Mouse (Mus musculus): ENCODE data around the gene Crb3. TPM values are rescaled to one million over a fixed set of nuclear protein-coding genes. Genes with fewer than 3 reads are reported as not detected.
A peak's percentile ranks its signal among the peaks of the same experiment; 100 is the strongest.

Crb3 gene
- total RNA-seq, 2 experiments from 2014 or later: 0.77 to 0.99 TPM

DNA sequence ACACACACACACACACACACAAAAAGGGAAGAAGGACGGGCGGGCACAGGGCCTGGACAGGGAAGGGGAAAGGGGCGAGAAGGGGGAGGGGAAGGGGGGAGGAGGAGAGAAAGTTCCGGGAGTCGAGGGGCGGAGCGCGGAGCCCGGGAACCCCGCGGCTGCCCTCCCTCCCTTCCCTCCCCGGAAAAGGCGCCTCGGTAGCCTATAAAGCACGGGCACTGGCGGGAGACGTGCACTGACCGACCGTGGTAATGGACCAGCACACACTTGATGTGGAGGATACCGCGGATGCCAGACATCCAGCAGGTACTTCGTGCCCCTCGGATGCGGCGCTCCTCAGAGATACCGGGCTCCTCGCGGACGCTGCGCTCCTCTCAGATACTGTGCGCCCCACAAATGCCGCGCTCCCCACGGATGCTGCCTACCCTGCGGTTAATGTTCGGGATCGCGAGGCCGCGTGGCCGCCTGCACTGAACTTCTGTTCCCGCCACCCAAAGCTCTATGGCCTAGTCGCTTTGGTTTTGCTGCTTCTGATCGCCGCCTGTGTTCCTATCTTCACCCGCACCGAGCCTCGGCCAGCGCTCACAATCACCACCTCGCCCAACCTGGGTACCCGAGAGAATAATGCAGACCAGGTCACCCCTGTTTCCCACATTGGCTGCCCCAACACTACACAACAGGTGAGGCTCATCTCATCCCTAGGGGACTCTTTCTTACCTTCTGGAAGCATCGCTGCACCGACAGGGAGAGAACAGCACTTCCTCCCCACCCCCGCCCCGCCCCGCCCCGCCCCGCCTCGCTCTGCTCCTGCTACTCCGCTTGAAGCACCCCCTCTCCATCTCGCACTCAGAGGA is 46.5 kb downstream of the Crb3 start, which contains the start of gene Tnfsf9:
TSS of gene Tnfsf9 (plus strand) at position 145 of the 854 bp plus-strand sequence.
- peak; percentile 35 for DNase-seq

DNA sequence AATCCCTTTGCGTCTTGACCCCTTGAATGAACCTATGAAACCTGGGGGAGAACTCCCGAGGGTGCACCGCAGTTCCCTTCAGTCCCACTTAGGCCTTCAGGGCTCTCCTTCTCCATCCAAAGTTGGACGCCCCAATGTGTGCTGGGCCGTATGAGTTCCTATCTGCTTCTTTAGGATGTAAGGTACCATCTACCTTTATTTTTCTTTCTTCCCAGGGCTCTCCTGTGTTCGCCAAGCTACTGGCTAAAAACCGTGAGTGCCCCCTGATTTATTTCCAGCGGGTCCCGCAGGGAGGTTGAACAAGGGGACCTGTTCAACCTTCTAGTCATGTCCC is 47.1 kb downstream of the Crb3 start:
- no peak for DNase-seq

DNA sequence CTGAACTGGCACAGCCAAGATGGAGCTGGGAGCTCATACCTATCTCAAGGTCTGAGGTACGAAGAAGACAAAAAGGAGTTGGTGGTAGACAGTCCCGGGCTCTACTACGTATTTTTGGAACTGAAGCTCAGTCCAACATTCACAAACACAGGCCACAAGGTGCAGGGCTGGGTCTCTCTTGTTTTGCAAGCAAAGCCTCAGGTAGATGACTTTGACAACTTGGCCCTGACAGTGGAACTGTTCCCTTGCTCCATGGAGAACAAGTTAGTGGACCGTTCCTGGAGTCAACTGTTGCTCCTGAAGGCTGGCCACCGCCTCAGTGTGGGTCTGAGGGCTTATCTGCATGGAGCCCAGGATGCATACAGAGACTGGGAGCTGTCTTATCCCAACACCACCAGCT is 48.2 kb downstream of the Crb3 start:
- no peak for DNase-seq

DNA sequence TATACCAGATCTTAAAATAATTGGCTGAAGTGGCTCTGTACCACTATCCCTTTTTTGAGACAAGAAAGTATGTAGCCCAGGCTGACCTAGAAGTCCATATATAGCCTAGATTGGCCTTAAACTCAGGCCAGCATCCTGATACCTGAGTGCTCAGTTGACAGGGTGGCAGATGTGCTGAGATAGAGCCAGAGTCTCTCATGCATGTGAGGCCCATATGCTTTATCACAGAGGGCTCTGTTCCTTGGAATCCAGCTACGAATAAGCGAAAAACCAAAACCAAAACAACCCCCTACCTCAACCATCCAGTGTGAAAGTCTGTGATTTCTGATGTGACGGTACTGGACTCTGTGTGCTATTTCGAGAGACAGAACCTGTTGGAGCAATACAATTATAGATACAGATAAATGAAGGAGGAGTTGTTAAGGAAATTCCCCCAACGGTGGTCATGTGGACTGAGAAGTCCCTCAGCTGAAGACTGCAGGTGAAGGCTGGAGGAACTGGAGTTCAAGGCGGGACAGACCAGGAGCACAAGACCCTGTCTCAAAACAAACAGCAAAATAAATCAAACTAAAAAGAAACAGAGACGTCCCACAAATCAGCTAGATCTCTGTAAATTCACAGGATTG is 49.2 kb downstream of the Crb3 start:
- no peak for DNase-seq

DNA sequence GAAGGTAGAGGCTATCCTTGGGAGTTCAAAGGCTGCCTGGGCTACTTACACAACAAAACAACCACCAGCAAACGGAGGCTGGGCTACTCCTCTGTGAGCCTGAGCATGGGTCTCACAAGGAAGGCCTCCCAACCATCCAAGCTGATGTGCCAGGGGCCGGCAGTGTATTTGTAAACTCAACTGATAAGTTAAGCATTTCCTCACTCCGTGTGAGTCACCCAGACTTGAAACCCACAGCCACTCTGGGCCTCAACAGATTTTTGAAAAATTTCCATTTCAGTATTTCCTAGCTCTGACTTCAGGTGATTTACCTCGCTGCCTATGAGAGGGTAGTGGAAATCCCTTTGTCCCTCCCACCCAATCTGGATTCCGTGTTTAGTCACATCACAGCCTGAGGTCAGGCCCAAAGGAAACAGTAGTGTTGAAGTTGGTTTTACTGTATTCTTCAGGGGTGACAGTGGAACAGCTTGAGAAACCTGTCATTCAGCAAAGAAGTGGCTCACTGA is 49.8 kb downstream of the Crb3 start:
- no peak for DNase-seq

DNA sequence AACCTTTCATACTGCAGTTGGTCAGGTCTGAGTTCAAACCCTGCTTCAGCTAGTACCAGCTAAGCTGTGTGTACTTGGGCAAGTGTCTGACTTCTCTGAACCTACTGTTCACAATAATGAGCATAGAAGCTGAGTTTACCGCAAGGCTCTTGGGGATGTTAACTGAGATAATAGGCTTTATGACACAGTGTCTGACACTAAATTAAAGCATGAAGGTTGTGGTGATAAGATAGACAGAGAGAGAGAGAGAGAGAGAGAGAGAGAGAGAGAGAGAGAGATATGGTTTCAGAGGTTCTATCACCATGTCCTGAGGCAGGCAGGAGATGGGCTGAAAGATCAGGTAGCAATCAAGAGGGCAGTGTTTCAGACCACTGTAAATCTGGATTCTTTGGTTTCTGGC is 51.1 kb downstream of the Crb3 start:
- no peak for DNase-seq

DNA sequence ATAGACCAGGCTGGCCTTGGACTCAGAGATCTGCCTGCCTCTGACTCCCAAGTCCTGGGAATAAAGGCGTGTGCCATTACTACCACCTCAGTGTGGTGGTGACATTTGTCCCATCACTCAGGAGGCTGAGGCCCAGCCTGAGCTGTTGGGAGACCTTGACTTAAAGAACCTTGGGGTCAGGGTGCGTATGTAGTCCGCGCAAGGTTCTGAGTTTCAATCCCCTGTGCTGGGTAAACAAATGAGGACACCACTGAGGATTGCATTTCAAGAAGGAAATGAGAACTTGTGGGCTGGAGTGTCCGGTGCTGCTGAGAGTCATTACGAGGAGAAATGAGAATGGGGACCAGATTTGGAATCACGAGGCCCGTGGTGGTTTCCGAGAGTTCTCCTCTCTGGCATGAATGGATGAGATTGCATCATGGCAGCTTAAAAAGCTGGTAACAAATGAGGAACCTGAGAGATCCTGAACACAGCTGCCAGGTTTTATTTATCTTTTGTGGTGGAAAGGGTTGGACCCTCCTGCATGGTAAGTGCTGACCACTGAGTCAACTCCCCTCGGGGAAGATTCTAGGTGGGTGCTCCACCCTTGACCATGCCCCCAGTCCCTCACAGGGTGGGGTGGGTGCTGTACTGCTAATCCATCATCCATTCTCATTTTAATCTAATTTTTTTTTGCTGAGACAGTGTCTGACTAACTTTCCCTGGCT is 54.0 kb downstream of the Crb3 start:
- DNase-seq: no peak

Other genes starting within 250 kb of the Crb3 start
- gene Rfx2, start 228.1 kb upstream of the Crb3 start, total RNA-seq (2021): 1 to 10 TPM; 3.0 to 4.1 TPM
- gene Acsbg2, start 184.7 kb upstream of the Crb3 start, total RNA-seq (2021): not detected
- not detected for gene 1700061G19Rik, start 183.6 kb upstream of the Crb3 start, total RNA-seq (2021)
- gene Mllt1, start 123.7 kb upstream of the Crb3 start, total RNA-seq (2021): 10 to 100 TPM; 16.0 to 16.5 TPM
- not detected for gene Acer1, start 77.0 kb upstream of the Crb3 start, total RNA-seq (2021)
- 10 to 100 TPM; 29.8 to 31.3 TPM for gene Clpp, start 68.8 kb upstream of the Crb3 start, total RNA-seq (2021)
- gene Alkbh7, start 61.8 kb upstream of the Crb3 start, total RNA-seq (2021): 10 to 100 TPM; 24.4 to 28.3 TPM
- not detected for gene Pspn, start 59.1 kb upstream of the Crb3 start, total RNA-seq (2021)
- gene Gtf2f1, start 47.8 kb upstream of the Crb3 start, total RNA-seq (2021): 10 to 100 TPM; 16.1 to 18.7 TPM
- gene Gm17949, start 47.6 kb upstream of the Crb3 start, total RNA-seq (2021): not detected
- gene Khsrp, start 27.6 kb upstream of the Crb3 start, total RNA-seq (2021): 10 to 100 TPM; 23.4 to 24.1 TPM
- not detected for gene Slc25a41, start 17.5 kb upstream of the Crb3 start, total RNA-seq (2021)
- gene Slc25a23, start 758 bp downstream of the Crb3 start, total RNA-seq (2021): 10 to 100 TPM; 35.8 to 48.9 TPM
- 1 to 10 TPM in 1 of 2 experiments, under 1 TPM in 1; 0.31 to 1.2 TPM for gene Dennd1c, start 19.4 kb downstream of the Crb3 start, total RNA-seq (2021)
- 1 to 10 TPM; 1.1 to 1.3 TPM for gene Tubb4a, start 28.7 kb downstream of the Crb3 start, total RNA-seq (2021)
- gene Tnfsf9, start 46.2 kb downstream of the Crb3 start, total RNA-seq (2021): under 1 TPM; 0.27 to 0.41 TPM
- gene Cd70, start 90.7 kb downstream of the Crb3 start, total RNA-seq (2021): not detected
- gene Tnfsf14, start 135.1 kb downstream of the Crb3 start, total RNA-seq (2021): not detected
- 10 to 100 TPM in 1 of 2 experiments, 1 to 10 TPM in 1; 2.5 to 26.2 TPM for gene C3, start 169.0 kb downstream of the Crb3 start, total RNA-seq (2021)
- 10 to 100 TPM; 20.7 to 22.7 TPM for gene Gpr108, start 189.3 kb downstream of the Crb3 start, total RNA-seq (2021)
- gene Trip10, start 190.3 kb downstream of the Crb3 start, total RNA-seq (2021): 100 to 1,000 TPM; 132 to 134 TPM
- gene Vav1, start 220.0 kb downstream of the Crb3 start, total RNA-seq (2021): under 1 TPM; 0.33 to 0.56 TPM